Mouse (Mus musculus) stomach, embryonic 14.5 days (tissue): ENCODE results near the gene 2410004B18Rik. TPM values are rescaled to one million over a fixed set of nuclear protein-coding genes. Genes with fewer than 3 reads are reported as not detected.

ENCODE experiments used
- ATAC-seq: fragments of 200-750 bp; cut with Nextera tagmentation; 2 replicates; pipeline ENCODE4 v1.8.0; 2017; ENCODE audit warnings: low read depth, moderate TSS enrichment; ENCODE audit not compliant: insufficient number of reproducible peaks, insufficient read depth, low FRiP score
- H3K27ac ChIP-seq: fragments of 300-500 bp; sonication (generic); 2 replicates; pipeline ENCODE4 v1.5.1; 2014; ENCODE audit warnings: mild to moderate bottlenecking, low read length, moderate library complexity, mixed read lengths
- H3K27me3 ChIP-seq: fragments of 300-500 bp; sonication (generic); 2 replicates; pipeline ENCODE4 v1.6.1; 2014; ENCODE audit warnings: low read length, control low read depth, mixed read lengths; ENCODE audit not compliant: control insufficient read depth, insufficient read depth
- H3K36me3 ChIP-seq: fragments of 300-500 bp; sonication (generic); 2 replicates; pipeline ENCODE4 v1.6.1; 2014; ENCODE audit warnings: mild to moderate bottlenecking, control low read depth, low read length, moderate library complexity, mixed read lengths; ENCODE audit not compliant: control insufficient read depth, insufficient read depth
- H3K4me1 ChIP-seq: fragments of 300-500 bp; sonication (generic); 2 replicates; pipeline ENCODE4 v1.6.1; 2014; ENCODE audit warnings: low read length, control low read depth, mixed read lengths; ENCODE audit not compliant: control insufficient read depth, insufficient read depth
- H3K4me2 ChIP-seq: fragments of 300-500 bp; sonication (generic); replicated peaks from 2 replicates; pipeline ENCODE4 v1.6.1; 2014; ENCODE audit warnings: low read depth, low read length, control low read depth
- H3K4me3 ChIP-seq: fragments of 300-500 bp; sonication (generic); 2 replicates; pipeline ENCODE4 v1.5.1; 2014; ENCODE audit warnings: low read depth, low read length, control low read depth
- H3K9ac ChIP-seq: fragments of 300-500 bp; sonication (generic); replicated peaks from 2 replicates; pipeline ENCODE4 v1.6.1; 2014; ENCODE audit warnings: low read depth, mild to moderate bottlenecking, control low read depth, low read length, moderate library complexity, mixed read lengths
- H3K9me3 ChIP-seq: fragments of 300-500 bp; sonication (generic); 2 replicates; pipeline ENCODE4 v1.6.1; 2016; ENCODE audit warnings: low read depth, low read length, control low read depth; ENCODE audit not compliant: control insufficient read depth
- WGBS: fragments of 180-500 bp; shearing (Covaris S2); extraction: QIAGEN DNeasy Blood & Tissue Kit; methylation state at CpG from one replicate; pipeline ENCODE4 v1.1.7; 2014; 5-methylcytosine and 5-hydroxymethylcytosine counted together
- polyA plus RNA-seq: library from polyadenylated mRNA; unstranded; fragments of >200 nt; fragmentation: Nextera tagmentation; extraction: Ambion mirVana; gene quantifications from 2 replicates; pipeline ENCODE4 v1.2.1, GENCODE M21; 2014

2410004B18Rik gene
- 41.5 and 45.1 TPM in 2 replicates for polyA plus RNA-seq

DNA sequence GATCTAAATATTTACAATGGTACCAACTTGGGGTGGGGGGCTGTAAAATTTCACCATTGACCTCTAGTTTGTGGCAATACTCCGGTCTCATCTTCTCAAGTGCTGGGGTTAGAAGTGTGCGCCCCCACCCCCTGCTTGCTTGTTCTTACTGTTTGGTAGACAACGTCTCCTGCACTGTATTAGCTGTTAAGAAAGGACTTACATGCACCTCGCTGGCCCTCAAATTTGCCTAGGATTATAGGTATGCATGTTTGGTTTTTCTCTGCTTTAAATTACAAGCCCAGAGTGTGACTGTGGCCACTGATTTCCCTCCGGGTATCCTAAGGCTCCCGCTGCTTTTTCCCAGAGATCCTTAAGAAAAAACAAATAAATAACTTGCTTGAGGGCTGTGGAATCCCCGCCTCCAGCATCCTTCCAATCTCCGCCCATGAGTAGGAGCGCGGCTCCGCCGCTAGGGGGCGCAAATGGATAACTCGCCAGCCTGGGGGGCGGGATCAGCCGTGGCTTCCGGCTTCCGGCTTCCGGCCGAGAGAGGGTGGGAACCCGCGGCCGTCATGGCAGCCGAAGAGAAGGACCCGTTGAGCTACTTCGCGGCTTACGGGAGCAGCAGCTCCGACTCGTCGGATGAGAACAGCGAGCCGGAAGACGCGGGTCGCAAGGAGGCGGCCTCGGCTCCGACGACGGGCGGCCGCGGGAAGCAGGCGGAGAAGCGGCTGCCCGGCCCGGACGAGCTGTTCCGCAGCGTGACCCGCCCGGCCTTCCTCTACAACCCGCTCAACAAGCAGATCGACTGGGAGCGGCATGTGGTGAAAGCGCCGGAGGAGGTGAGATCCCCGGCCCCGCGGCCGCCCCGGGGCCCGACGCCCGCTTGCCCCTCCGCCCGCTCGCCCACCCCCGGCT is at the start of gene 2410004B18Rik:
2410004B18Rik (plus strand) TSS at position 510 of the 900 bp plus-strand sequence.
- Histone ChIP-seq H3K9ac (peak within 1 kb of the TSS; percentile 95), H3K4me3 (peak within 1 kb of the TSS; percentile 91), H3K4me2 (peak within 1 kb of the TSS; percentile 74), H3K27ac (peak within 1 kb of the TSS; percentile 52; the same call in 1 of the 2 replicates), H3K4me1 (peaks cover 11% of the 10 kb centered on the region), H3K9me3 (no peaks in the 10 kb centered on the region), H3K36me3 (peaks cover 16% of the 10 kb centered on the region; the same call in 1 of the 2 replicates), H3K27me3 (no peaks in the 10 kb centered on the region)
- peak; percentile 93 for ATAC-seq
- WGBS: 1% methylated on average over 69 of the region's 70 CpGs

DNA sequence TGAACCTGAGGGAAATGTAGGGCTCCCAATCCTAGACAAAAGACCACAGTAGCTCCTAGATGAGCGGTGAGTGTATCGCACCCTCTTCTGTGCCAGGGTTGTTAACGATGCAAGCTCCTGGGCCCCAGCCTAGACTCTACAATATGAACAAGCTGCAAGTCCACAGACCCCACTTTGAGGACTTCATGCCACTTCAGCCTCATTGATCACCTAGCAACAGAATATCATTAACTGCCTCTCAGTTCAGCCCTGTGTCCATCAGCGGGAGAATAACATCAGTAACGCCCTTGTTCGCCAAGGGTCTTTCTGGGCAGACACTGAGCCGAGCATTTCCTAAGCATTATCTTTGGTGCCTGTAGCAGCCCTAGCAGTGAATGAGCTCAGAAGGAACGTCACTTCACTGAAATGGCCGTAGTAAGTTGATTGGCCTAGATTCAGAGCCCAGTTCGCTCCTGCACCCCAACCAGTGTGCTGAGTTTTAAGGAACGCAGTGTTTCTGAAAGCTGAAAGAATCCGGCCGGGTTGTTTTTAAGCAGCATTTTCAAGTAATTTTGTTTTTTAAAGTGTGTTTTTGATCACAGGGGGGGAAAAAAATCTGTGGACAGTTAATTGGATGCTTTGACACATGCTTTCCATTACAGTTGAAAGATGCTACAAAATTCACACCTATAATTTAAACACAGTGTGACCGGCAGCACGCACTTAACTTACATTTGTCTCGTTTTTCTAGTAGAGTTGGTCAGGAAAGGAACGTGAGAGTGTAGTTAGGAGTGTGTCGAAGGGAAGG is 47.3 kb upstream of the 2410004B18Rik start:
- H3K9ac ChIP-seq: no peak overlapping the region
- WGBS: 86% methylated on average over 18 of the region's 18 CpGs
- no peak overlapping the region for H3K4me2 ChIP-seq
- H3K36me3 ChIP-seq: no peaks in the 10 kb centered on the region
- H3K9me3 ChIP-seq: no peaks in the 10 kb centered on the region
- no peak overlapping the region for H3K27ac ChIP-seq
- no peak for ATAC-seq
- H3K27me3 ChIP-seq: no peaks in the 10 kb centered on the region
- no peak overlapping the region for H3K4me3 ChIP-seq
- H3K4me1 ChIP-seq: peaks cover 10% of the 10 kb centered on the region; the same call in 1 of the 2 replicates

DNA sequence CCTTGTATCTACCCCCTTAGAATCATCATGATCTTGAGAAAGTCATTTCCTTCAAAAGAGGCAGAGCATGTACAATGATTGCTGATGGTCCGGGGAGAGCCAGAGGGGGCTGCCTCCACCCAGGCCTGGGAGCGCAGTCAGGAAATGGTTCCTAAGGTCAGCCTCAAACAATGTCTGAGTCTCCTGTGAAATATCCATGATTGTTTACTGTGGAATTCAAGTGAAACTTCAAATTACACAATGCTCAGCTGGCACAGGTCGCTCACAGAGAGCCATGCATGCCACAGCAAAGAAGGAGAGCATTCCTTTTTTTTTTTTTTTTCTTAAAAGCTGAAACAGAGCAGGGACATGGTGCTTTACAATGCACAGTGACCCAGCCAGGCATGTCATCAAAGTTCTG is 45.4 kb upstream of the 2410004B18Rik start:
- Histone ChIP-seq H3K9ac (no peak overlapping the region), H3K4me1 (no peaks in the 10 kb centered on the region), H3K9me3 (no peaks in the 10 kb centered on the region), H3K27ac (no peak overlapping the region), H3K36me3 (no peaks in the 10 kb centered on the region), H3K4me2 (no peak overlapping the region), H3K4me3 (no peak overlapping the region), H3K27me3 (no peaks in the 10 kb centered on the region)
- ATAC-seq: no peak
- WGBS: 72% methylated on average over 3 of the region's 3 CpGs

DNA sequence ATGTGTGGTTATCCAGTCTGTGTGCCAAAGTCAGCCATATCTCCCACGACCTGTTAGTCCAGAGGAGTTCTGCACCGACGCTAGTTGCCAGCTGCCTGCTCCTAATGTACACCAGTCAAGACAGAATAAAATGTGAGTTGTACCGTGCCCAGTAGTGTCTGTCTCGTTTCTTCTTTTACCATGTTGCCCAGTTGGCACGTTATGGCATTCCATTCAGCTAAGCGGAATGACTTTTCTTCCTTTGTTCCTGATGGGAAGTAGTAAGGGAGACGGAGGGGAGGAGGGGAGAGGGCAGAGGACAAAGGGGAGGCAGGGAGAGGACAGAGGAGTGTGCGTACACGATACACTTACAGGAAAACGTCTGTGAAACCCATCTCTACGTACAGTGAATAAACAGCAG is 43.7 kb upstream of the 2410004B18Rik start:
- no peak overlapping the region for H3K4me3 ChIP-seq
- no peaks in the 10 kb centered on the region for H3K9me3 ChIP-seq
- no peak overlapping the region for H3K27ac ChIP-seq
- H3K36me3 ChIP-seq: no peaks in the 10 kb centered on the region
- WGBS: 77% methylated on average over 12 of the region's 12 CpGs
- H3K4me1 ChIP-seq: no peaks in the 10 kb centered on the region
- H3K9ac ChIP-seq: no peak overlapping the region
- ATAC-seq: no peak
- H3K4me2 ChIP-seq: no peak overlapping the region
- no peaks in the 10 kb centered on the region for H3K27me3 ChIP-seq

DNA sequence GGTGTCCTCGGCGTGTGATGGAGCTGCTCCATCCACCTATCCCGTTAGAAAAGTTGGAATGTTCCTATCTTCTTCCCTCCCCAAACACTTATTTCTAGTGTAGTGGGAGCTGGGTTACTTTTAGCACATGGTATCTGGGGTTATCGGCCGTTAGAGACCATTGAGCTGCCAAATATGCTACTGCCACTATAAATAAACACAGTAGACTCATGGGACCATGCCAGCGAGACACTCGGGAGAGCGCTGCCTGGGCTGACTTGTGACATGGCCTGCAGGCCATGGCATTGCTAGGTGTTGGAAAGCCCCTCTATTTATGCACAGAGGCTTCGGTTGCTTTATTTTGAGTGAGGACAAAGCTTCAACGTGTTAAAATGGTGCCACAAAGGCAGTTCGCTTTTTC is 40.1 kb upstream of the 2410004B18Rik start:
- Histone ChIP-seq H3K9me3 (no peaks in the 10 kb centered on the region), H3K9ac (no peak overlapping the region), H3K4me3 (no peak overlapping the region), H3K36me3 (no peaks in the 10 kb centered on the region), H3K27ac (no peak overlapping the region), H3K27me3 (no peaks in the 10 kb centered on the region), H3K4me1 (no peaks in the 10 kb centered on the region), H3K4me2 (no peak overlapping the region)
- ATAC-seq: no peak
- WGBS: 82% methylated on average over 11 of the region's 11 CpGs

DNA sequence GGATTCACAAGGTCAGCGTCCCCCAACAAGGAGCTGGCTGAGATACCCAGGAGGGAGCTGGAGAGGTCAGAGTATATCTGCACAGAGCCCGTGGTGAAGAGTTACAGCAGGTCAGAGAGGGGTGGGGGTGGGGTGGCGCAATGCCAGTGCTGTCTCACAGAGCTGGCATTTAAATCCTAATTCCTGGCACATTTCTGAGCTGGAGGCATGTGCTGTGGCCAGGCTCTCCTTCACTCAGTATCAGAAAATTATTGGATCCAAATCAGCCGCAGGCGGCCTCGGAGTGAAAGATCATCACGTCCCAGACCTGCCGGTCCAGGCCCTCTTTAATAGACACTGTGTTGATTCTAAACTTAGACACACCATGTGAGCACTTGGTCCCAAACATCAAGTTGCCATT is 38.0 kb upstream of the 2410004B18Rik start:
- no peak overlapping the region for H3K9ac ChIP-seq
- H3K4me3 ChIP-seq: no peak overlapping the region
- no peak overlapping the region for H3K27ac ChIP-seq
- WGBS: 75% methylated on average over 8 of the region's 8 CpGs
- H3K4me2 ChIP-seq: no peak overlapping the region
- H3K9me3 ChIP-seq: no peaks in the 10 kb centered on the region
- no peaks in the 10 kb centered on the region for H3K4me1 ChIP-seq
- no peaks in the 10 kb centered on the region for H3K36me3 ChIP-seq
- no peaks in the 10 kb centered on the region for H3K27me3 ChIP-seq
- no peak for ATAC-seq

DNA sequence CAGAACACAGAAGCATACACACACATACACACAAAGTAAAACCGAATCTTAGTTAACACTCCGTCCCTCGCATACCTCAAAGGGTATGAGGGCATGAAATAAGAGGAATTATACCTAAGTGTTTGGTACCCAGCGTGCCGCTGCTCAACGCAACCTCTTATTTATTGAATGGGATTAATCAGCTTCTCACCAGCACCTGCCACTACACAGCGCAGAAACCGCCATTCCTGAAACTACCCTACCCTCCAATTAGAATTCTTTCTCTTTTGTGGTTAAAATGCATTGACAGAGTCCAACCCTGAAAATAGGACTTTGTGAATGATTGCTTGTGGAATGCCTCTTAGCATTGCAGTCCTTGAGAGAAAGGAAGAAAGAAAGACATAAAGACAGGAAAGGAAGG is 34.3 kb upstream of the 2410004B18Rik start:
- no peak overlapping the region for H3K9ac ChIP-seq
- no peaks in the 10 kb centered on the region for H3K27me3 ChIP-seq
- H3K36me3 ChIP-seq: no peaks in the 10 kb centered on the region
- no peak overlapping the region for H3K4me2 ChIP-seq
- no peaks in the 10 kb centered on the region for H3K4me1 ChIP-seq
- WGBS: 86% methylated on average over 8 of the region's 8 CpGs
- no peak overlapping the region for H3K4me3 ChIP-seq
- no peaks in the 10 kb centered on the region for H3K9me3 ChIP-seq
- H3K27ac ChIP-seq: no peak overlapping the region
- ATAC-seq: no peak

DNA sequence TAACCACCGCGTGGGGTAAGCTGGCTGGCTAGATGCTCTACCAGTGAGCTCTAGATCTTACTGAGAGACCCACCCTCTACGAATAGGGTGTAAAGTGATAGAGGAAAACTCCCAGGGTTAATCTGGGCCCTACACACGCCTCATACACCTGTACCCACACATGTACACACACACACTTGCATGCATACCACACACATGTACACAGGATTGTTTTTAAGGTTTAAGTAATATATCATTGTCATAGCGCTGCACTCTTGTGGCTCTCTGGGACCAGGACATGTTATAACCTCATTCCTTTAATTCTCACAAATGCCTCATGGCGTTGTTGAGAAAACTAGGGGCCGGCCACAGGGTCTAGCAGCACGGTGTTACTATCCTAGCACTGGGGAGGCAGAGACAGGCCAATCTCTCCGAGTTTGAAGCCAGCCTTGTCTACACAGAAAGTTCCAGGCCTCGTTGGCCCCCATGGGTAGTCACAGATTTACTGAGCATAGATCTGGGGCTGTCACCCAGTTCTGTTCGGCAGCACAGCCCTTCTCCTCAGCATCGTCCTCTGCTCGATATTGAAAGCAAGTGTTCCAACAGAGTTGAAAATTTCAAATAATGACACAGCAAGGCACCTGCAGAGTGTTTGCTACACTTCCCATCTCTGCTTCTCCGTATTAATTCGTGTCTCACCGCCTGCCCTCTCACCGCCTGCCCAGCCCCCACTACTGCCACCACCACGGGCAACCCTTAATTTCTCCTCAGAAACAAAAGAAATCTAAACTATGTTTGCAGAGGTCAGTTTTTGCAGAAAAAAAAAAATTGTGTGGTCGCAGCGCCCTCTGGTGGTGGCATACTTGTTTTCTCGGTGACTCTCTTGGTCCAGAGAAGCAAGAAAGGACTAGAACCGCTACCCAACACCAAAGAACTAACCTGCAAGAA is 32.7 kb upstream of the 2410004B18Rik start:
- ATAC-seq: no peak
- no peak overlapping the region for H3K4me2 ChIP-seq
- 55% methylated on average over 22 of the region's 22 CpGs for WGBS
- H3K9ac ChIP-seq: no peak overlapping the region
- no peak overlapping the region for H3K27ac ChIP-seq
- no peaks in the 10 kb centered on the region for H3K27me3 ChIP-seq
- no peak overlapping the region for H3K4me3 ChIP-seq
- H3K9me3 ChIP-seq: no peaks in the 10 kb centered on the region
- H3K36me3 ChIP-seq: no peaks in the 10 kb centered on the region
- no peaks in the 10 kb centered on the region for H3K4me1 ChIP-seq
